Mouse (Mus musculus) thymus, adult 2 months (tissue): Measurements from ENCODE around the gene BC053393. TPM values are rescaled to one million over a fixed set of nuclear protein-coding genes. Genes with fewer than 3 reads are reported as not detected.

ENCODE experiments used
- DNase-seq: peaks from one replicate; pipeline ENCODE4 v3.0.0; 2021
- H3K27ac ChIP-seq: fragments of 200-500 bp; 2 replicates; pipeline ENCODE4 v1.5.1; 2012; ENCODE audit warnings: low read length, control low read depth; ENCODE audit not compliant: control insufficient read depth, insufficient read depth
- H3K27me3 ChIP-seq: fragments of 200-500 bp; 2 replicates; pipeline ENCODE4 v1.6.1; 2012; ENCODE audit warnings: mild to moderate bottlenecking, low read length, moderate library complexity, mixed read lengths; ENCODE audit not compliant: control insufficient read depth, insufficient read depth
- H3K36me3 ChIP-seq: fragments of 200-500 bp; 2 replicates; pipeline ENCODE4 v1.6.1; 2012; ENCODE audit warnings: mild to moderate bottlenecking, low read length, moderate library complexity; ENCODE audit not compliant: control insufficient read depth, insufficient read depth
- H3K4me1 ChIP-seq: fragments of 200-500 bp; replicated peaks from 2 replicates; pipeline ENCODE4 v1.6.1; 2012; ENCODE audit warnings: low read length; ENCODE audit not compliant: control insufficient read depth, insufficient read depth
- H3K4me3 ChIP-seq: fragments of 200-500 bp; 2 replicates; pipeline ENCODE4 v1.5.1; 2012; ENCODE audit warnings: mild to moderate bottlenecking, low read length, control low read depth, moderate library complexity; ENCODE audit not compliant: control insufficient read depth, insufficient read depth
- CTCF ChIP-seq: fragments of 200-500 bp; IDR thresholded peaks from 2 replicates; pipeline ENCODE4 v1.5.1; 2012; ENCODE audit warnings: mild to moderate bottlenecking, control low read depth, low read length, moderate library complexity, borderline replicate concordance; ENCODE audit not compliant: control insufficient read depth, poor library complexity, insufficient read depth; ENCODE audit errors: extremely low read depth
- POLR2A ChIP-seq: fragments of 200-500 bp; IDR thresholded peaks from 2 replicates; pipeline ENCODE4 v1.6.1; 2012; ENCODE audit warnings: mild to moderate bottlenecking, low read length, control low read depth, moderate library complexity; ENCODE audit not compliant: control insufficient read depth, poor library complexity, insufficient read depth; ENCODE audit errors: extremely low read depth
- WGBS: fragments of 180-500 bp; shearing (Covaris S2); methylation state at CpG from one replicate; pipeline ENCODE4 v1.1.7; 2018; 5-methylcytosine and 5-hydroxymethylcytosine counted together
- polyA plus RNA-seq: library from polyadenylated mRNA; depleted of rRNA; stranded (reverse); fragments of >200 nt; gene quantifications from 2 replicates; pipeline ENCODE4 v1.2.3, GENCODE M21; 2012; rRNA removed

Gene BC053393
- polyA plus RNA-seq, 1 experiment, result 0.07 TPM

- TF ChIP-seq POLR2A, result no peak
- no peak for TF ChIP-seq CTCF
- WGBS, result 75% methylated on average over 3 of the region's 3 CpGs
These were observed 65.2 kb downstream of the BC053393 start for GRCm38 (mm10) chr11:46636568-46636967.

More at GRCm38 (mm10) chr11:46636568-46636967, 65.2 kb downstream of the BC053393 start:
- no peaks in the 10 kb centered on the region for H3K27me3 ChIP-seq
- H3K36me3 ChIP-seq, result no peaks in the 10 kb centered on the region
- no peaks in the 10 kb centered on the region for H3K4me1 ChIP-seq
- DNase-seq, result no peak
- no peak overlapping the region for H3K27ac ChIP-seq
- no peak overlapping the region for H3K4me3 ChIP-seq

Other genes starting within 250 kb of the BC053393 start
- 117 and 125 TPM in 2 replicates for gene Itk, start 182.0 kb upstream of the BC053393 start, polyA plus RNA-seq
- 2.1 and 2.6 TPM in 2 replicates for gene Fam71b, start 175.0 kb upstream of the BC053393 start, polyA plus RNA-seq
- gene Med7, start 134.6 kb upstream of the BC053393 start, polyA plus RNA-seq, result 26.2 and 28.2 TPM in 2 replicates
- 1.8 TPM in 2 replicates for gene Havcr2, start 116.6 kb upstream of the BC053393 start, polyA plus RNA-seq
- not detected in 2 replicates for gene Gm12169, start 47.3 kb upstream of the BC053393 start, polyA plus RNA-seq
- gene Dppa1, start 57.7 kb downstream of the BC053393 start, polyA plus RNA-seq, result 0.44 TPM in 1 of 2 replicates, not detected in the other
- gene Timd2, start 135.5 kb downstream of the BC053393 start, polyA plus RNA-seq, result 6.5 and 6.8 TPM in 2 replicates
- gene Havcr1, start 163.5 kb downstream of the BC053393 start, polyA plus RNA-seq, result 1.1 and 1.3 TPM in 2 replicates
- 5.5 and 6.7 TPM in 2 replicates for gene Timd4, start 239.3 kb downstream of the BC053393 start, polyA plus RNA-seq